Mouse (Mus musculus) ovary, postnatal 36 days (tissue): ENCODE measurements around the gene Adam15.
A peak's percentile ranks its signal among the peaks of the same experiment; 100 is the strongest.

ENCODE experiments used
- DNase-seq: peaks from one replicate; pipeline ENCODE4 v3.0.0; 2022; ENCODE audit warnings: low spot score, mixed read lengths

Gene Adam15

DNA sequence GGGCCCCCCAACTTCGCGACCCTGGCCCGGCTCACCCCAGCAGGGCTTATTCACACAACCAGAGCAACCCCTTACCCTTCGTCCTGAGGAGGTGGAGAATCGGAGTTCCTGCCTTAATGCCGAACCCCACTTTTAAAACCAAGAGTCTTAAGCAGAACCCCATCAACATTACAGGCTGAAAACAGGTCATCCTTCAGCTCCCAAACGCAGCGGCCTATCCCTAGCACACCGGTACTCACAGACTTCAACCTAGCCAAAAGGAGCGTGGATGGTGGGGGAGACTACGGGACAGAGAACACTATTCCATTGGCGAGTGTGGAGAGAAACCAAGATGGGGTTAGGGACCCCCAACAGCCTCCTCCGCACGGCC, 27.7 kb downstream of the Adam15 start:
- no peak for DNase-seq

- DNase-seq, result no peak
Observed at GRCm38 (mm10) chr3:89321183-89322130, 28.3 kb downstream of the Adam15 start.

DNA sequence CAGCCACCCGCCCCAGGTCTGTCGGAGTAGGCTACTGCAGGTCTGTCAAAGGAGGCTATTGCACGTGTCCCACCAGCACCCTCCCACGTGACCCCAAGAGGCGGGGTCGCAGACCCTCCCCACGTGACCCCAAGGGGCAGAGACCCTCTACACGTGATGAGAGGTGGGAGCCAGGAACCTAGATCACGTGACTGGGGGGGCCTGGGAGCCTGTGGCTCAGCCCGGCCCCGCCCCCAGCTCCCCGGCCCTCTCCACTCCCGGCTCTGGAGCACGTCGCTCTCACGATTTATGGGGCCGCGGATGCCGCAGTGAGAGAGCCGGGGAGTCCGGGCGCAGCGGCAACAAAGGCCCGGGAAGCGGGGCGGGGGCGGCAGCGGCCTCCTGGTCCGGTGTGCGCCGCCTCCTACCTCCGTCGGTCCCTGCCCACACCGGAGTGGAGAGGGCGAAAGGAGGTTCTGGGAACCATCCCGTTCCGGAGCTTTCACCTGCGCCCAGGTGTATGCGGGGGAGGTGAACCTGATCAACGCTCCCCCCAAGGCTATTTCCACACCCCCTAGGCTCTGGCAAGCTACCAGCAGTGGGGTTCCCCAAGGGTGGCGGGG, 29.1 kb downstream of the Adam15 start:
- DNase-seq, result no peak

GRCm38 (mm10) chr3:89319591-89320350, 30.0 kb downstream of the Adam15 start:
- DNase-seq, result no peak

- DNase-seq, result no peak
Observed at GRCm38 (mm10) chr3:89318971-89319590, 30.7 kb downstream of the Adam15 start.

GRCm38 (mm10) chr3:89318316-89318715, 31.5 kb downstream of the Adam15 start:
- no peak for DNase-seq

- no peak for DNase-seq
Observed at GRCm38 (mm10) chr3:89317246-89317645, 32.5 kb downstream of the Adam15 start.

DNA sequence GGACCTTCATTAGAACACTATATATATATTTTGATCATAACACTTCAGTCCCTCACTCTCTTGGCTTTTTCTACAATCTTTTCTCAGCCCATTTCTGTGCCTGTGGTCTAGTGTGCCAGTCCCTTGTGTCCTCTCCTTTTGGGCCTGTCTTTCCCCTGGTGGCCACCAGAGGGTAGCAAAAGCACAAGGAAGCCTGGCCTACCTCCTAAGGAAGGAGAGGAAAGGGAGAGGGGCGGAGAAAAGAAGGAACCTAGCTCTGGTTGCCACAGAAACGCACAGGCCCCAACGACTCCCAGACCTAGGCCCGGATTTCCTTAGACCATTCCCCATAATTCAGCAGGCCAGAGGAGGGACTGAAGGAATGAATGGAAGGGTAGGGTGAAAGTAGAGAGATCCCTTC, 33.0 kb downstream of the Adam15 start:
- DNase-seq, result peak; percentile 80

GRCm38 (mm10) chr3:89315930-89316831, 33.6 kb downstream of the Adam15 start:
- DNase-seq, result no peak

- peak; percentile 77 for DNase-seq
Observed at GRCm38 (mm10) chr3:89315195-89315929, 34.4 kb downstream of the Adam15 start.

GRCm38 (mm10) chr3:89314791-89315190, 35.0 kb downstream of the Adam15 start:
- DNase-seq, result no peak

GRCm38 (mm10) chr3:89314340-89314739, 35.5 kb downstream of the Adam15 start:
- DNase-seq, result no peak

GRCm38 (mm10) chr3:89308089-89308488, 41.7 kb downstream of the Adam15 start:
- DNase-seq, result peak; percentile 64

- DNase-seq, result no peak
Observed at GRCm38 (mm10) chr3:89305551-89306325, 44.1 kb downstream of the Adam15 start.

GRCm38 (mm10) chr3:89305105-89305504, 44.7 kb downstream of the Adam15 start:
- no peak for DNase-seq

DNA sequence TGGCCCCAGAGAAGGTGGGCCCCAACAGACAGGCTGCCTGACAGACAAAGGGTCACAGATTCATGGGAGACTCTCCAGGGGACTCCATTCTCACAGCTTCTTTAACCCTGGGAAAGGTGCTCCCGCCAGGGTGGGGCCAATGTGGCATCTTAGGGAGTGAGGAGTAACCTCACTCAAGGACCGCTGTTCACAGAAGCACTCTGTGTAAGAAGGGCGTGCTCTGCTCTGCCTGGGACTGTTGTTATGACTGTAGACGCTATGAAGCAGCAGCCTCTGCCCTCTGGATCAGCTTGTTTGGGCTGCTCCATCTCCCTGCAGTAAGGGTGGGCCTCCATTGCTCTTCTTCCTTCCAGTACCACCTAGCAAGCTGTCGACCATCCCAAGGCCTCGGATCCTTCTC, 45.4 kb downstream of the Adam15 start:
- no peak for DNase-seq

GRCm38 (mm10) chr3:89300514-89300913, 49.3 kb downstream of the Adam15 start:
- DNase-seq, result no peak

DNA sequence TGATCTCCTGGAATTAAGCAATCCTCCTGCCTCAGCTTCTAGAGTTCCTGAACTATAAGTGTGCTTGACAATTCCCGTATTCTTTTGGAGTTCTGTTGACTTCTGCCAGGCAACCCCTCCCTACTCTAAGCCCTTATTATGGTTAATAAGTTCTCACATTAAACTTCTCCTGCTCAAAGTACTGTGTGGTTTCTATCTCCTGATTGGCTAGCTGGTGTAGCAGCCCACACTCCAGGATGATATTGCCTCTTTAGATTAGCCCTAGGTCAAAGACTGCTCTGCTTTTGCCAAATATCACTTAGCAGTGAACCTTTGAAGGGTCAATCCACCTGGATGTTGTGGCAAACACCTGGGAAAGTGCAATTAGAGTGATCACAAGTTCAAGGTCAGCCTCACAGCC, 49.7 kb downstream of the Adam15 start:
- DNase-seq, result no peak

GRCm38 (mm10) chr3:89299499-89299898, 50.3 kb downstream of the Adam15 start:
- peak; percentile 22 for DNase-seq

DNA sequence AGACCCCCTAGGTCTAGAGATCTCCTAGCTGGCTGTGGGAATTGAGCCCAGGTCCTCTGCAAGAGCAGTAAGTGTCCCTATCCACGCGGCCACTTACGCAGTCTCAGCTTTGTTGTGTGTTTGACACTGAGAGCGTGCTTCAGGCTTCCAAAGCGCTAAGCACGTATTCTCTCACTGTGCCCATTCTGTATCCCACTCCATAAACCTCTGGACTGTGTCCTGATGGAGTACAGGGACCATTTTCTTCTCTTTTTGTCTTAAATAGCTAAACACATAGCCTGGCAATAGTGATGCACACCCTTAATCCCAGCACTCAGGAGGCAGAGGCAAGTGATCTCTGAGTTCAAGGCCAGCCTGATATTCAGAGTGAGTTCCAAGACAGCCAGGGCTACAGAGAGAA, 50.9 kb downstream of the Adam15 start:
- DNase-seq, result no peak
